Mouse (Mus musculus): ENCODE measurements around the gene Ppp2r2c. TPM values are rescaled to one million over a fixed set of nuclear protein-coding genes. Genes with fewer than 3 reads are reported as not detected.

Gene Ppp2r2c
- polyA plus RNA-seq (2012; rRNA removed) = 1.9 TPM in 2 replicates

GRCm38 (mm10) chr5:36868266-36869090 lies at the start of gene Ppp2r2c:
TSS of gene Ppp2r2c (plus strand) at chr5:36868513.

GRCm38 (mm10) chr5:36829913-36830879 lies 38.1 kb upstream of the Ppp2r2c start, which contains the start of gene Man2b2:
TSS of gene Man2b2 (minus strand) at chr5:36830653.

GRCm38 (mm10) chr5:36988781-36989624 lies 120.7 kb downstream of the Ppp2r2c start, which contains the start of gene Wfs1:
TSS of gene Wfs1 (minus strand) at chr5:36989205.

Other genes with a start within 250 kb of the Ppp2r2c start
- gene D5Ertd579e, start 172.5 kb upstream of the Ppp2r2c start, polyA plus RNA-seq (2012; rRNA removed) = 11.8 and 14.9 TPM in 2 replicates
- gene Bloc1s4, start 119.9 kb upstream of the Ppp2r2c start, polyA plus RNA-seq (2012; rRNA removed) = 29.2 and 37.3 TPM in 2 replicates
- 123 and 160 TPM in 2 replicates for gene Mrfap1, start 71.7 kb upstream of the Ppp2r2c start, polyA plus RNA-seq (2012; rRNA removed)
- 102 and 115 TPM in 2 replicates for gene Man2b2, start 37.9 kb upstream of the Ppp2r2c start, polyA plus RNA-seq (2012; rRNA removed)
- 18.5 and 18.6 TPM in 2 replicates for gene Wfs1, start 120.7 kb downstream of the Ppp2r2c start, polyA plus RNA-seq (2012; rRNA removed)
- 0.82 and 1.1 TPM in 2 replicates for gene Gm1043, start 216.9 kb downstream of the Ppp2r2c start, polyA plus RNA-seq (2012; rRNA removed)

Data from colon, adult 2 months (tissue).